Mouse (Mus musculus) neural tube, embryonic 15.5 days (tissue): ENCODE results near the gene Treml2. TPM values are rescaled to one million over a fixed set of nuclear protein-coding genes. Genes with fewer than 3 reads are reported as not detected.
"Not testable (repeated sequence)": the region's sequence is repeated elsewhere in the genome, so short reads cannot be mapped to it uniquely, and the experiment has no call there.

Experiments used
- ATAC-seq: fragments of 200-750 bp; cut with Nextera tagmentation; 2 replicates; pipeline ENCODE4 v1.8.0; 2017; ENCODE audit warnings: mild to moderate bottlenecking, moderate TSS enrichment, moderate library complexity; ENCODE audit not compliant: low FRiP score
- H3K27ac ChIP-seq: fragments of 300-500 bp; sonication (generic); replicated peaks from 2 replicates; pipeline ENCODE4 v1.5.1; 2015; ENCODE audit warnings: mild to moderate bottlenecking, inconsistent platforms
- H3K27me3 ChIP-seq: fragments of 300-500 bp; sonication (generic); replicated peaks from 2 replicates; pipeline ENCODE4 v1.6.1; 2015; ENCODE audit warnings: inconsistent platforms
- H3K36me3 ChIP-seq: fragments of 300-500 bp; sonication (generic); 2 replicates; pipeline ENCODE4 v1.6.1; 2015; ENCODE audit warnings: inconsistent platforms
- H3K4me1 ChIP-seq: fragments of 300-500 bp; sonication (generic); 2 replicates; pipeline ENCODE4 v1.6.1; 2015; ENCODE audit warnings: inconsistent platforms
- H3K4me2 ChIP-seq: fragments of 300-500 bp; sonication (generic); 2 replicates; pipeline ENCODE4 v1.6.1; 2015; ENCODE audit warnings: inconsistent platforms, mild to moderate bottlenecking, moderate library complexity
- H3K4me3 ChIP-seq: fragments of 300-500 bp; sonication (generic); replicated peaks from 2 replicates; pipeline ENCODE4 v1.5.1; 2015; ENCODE audit warnings: mild to moderate bottlenecking, inconsistent platforms
- H3K9ac ChIP-seq: fragments of 300-500 bp; sonication (generic); replicated peaks from 2 replicates; pipeline ENCODE4 v1.6.1; 2015; ENCODE audit warnings: mild to moderate bottlenecking, inconsistent platforms
- H3K9me3 ChIP-seq: fragments of 300-500 bp; sonication (generic); replicated peaks from 2 replicates; pipeline ENCODE4 v1.6.1; 2016; ENCODE audit warnings: inconsistent platforms
- WGBS: fragments of 180-500 bp; shearing (Covaris S2); methylation state at CpG from one replicate; pipeline ENCODE4 v1.1.7; 2015; ENCODE audit warnings: mixed read lengths; 5-methylcytosine and 5-hydroxymethylcytosine counted together
- polyA plus RNA-seq: library from polyadenylated mRNA; unstranded; fragments of >200 nt; fragmentation: Nextera tagmentation; extraction: Ambion mirVana; gene quantifications from 2 replicates; pipeline ENCODE4 v1.2.1, GENCODE M21; 2015

Treml2 gene
- polyA plus RNA-seq, 1 experiment from 2014 or later: 0.14 TPM

DNA sequence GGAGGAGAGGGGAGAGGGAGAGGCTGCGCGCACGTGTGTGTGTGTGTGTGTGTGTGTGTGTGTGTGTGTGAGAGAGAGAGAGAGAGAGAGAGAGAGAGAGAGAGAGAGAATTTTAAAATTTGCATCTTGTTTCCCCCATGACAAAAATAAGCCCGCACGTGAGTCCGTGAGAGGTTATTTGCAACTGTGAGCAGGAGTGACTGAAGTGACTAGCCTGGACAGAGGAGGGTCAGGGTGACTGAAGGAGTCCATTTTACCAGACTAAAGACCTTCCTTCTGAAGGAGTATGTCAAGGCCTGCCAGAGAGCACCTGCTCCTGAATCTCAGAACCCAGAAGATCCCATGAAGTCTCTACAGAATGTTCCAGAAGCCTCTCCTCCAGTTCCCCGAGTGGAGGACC lies 458 bp downstream of the Treml2 start:
- no peaks in the 10 kb centered on the region for H3K27me3 ChIP-seq
- H3K4me1 ChIP-seq: no peaks in the 10 kb centered on the region
- no peak for ATAC-seq
- no peaks in the 10 kb centered on the region for H3K9me3 ChIP-seq
- WGBS: 62% methylated on average over 7 of the region's 7 CpGs
- H3K9ac ChIP-seq: no peak overlapping the region
- H3K27ac ChIP-seq: no peak overlapping the region
- H3K4me3 ChIP-seq: no peak overlapping the region
- no peaks in the 10 kb centered on the region for H3K36me3 ChIP-seq
- H3K4me2 ChIP-seq: no peak overlapping the region

DNA sequence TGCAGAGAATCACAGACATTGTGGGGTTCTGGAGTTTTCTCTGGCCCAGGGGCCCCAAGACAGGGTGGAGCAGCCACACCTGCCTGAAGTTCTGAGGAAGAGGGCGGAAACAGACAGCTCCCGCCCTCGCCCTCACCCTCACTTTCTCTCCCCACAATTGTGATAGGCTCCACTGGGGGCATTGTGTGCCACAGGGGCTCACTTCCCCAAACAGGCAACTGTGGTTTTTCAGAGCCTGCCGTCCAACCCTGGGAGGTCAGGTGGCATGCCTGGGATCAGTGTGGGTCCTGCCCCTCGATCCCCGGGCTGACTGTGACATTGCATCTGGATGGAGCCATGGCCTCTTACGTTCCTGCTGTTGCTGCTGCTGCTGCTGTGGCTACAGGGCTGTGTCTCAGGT lies 901 bp downstream of the Treml2 start:
- WGBS: 73% methylated on average over 7 of the region's 7 CpGs
- Histone ChIP-seq H3K4me3 (no peak overlapping the region), H3K27me3 (no peaks in the 10 kb centered on the region), H3K27ac (no peak overlapping the region), H3K9me3 (no peaks in the 10 kb centered on the region), H3K36me3 (no peaks in the 10 kb centered on the region), H3K4me2 (no peak overlapping the region), H3K4me1 (no peaks in the 10 kb centered on the region), H3K9ac (no peak overlapping the region)
- ATAC-seq: no peak

DNA sequence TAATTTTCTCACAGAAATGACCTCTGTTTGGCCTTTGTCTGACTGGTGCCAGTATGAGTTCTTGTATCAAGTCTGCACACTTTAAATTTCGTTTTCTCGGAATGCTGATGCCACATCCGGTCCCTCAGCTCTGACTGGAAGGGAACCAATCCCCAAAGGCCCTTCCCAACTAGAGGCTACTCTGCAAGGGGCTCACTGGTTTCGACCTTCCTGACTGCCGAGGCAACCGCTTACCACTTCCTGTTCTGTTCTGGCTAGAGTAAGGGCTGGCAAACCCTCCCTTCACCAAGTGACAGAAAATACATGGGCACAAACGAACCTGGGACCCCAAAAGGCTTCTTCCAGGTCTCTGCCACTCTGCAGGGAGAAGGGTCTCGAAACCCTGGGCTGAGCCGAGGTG lies 1.6 kb downstream of the Treml2 start:
- 83% methylated on average over 9 of the region's 9 CpGs for WGBS
- no peaks in the 10 kb centered on the region for H3K36me3 ChIP-seq
- H3K4me3 ChIP-seq: no peak overlapping the region
- H3K4me2 ChIP-seq: no peak overlapping the region
- ATAC-seq: no peak
- no peaks in the 10 kb centered on the region for H3K27me3 ChIP-seq
- no peaks in the 10 kb centered on the region for H3K4me1 ChIP-seq
- H3K27ac ChIP-seq: no peak overlapping the region
- no peak overlapping the region for H3K9ac ChIP-seq
- H3K9me3 ChIP-seq: no peaks in the 10 kb centered on the region

GRCm38 (mm10) chr17:48301792-48302191 lies 2.5 kb downstream of the Treml2 start:
- Histone ChIP-seq H3K4me2 (no peak overlapping the region), H3K4me1 (no peaks in the 10 kb centered on the region), H3K36me3 (no peaks in the 10 kb centered on the region), H3K9ac (no peak overlapping the region), H3K27ac (no peak overlapping the region), H3K27me3 (no peaks in the 10 kb centered on the region), H3K4me3 (no peak overlapping the region), H3K9me3 (no peaks in the 10 kb centered on the region)
- WGBS: 94% methylated on average over 5 of the region's 5 CpGs
- ATAC-seq: no peak

- no peak overlapping the region for H3K4me2 ChIP-seq
- no peaks in the 10 kb centered on the region for H3K27me3 ChIP-seq
- no peak overlapping the region for H3K9ac ChIP-seq
- WGBS: 75% methylated on average over 2 of the region's 2 CpGs
- no peak overlapping the region for H3K4me3 ChIP-seq
- ATAC-seq: no peak
- H3K36me3 ChIP-seq: no peaks in the 10 kb centered on the region
- no peaks in the 10 kb centered on the region for H3K4me1 ChIP-seq
- H3K27ac ChIP-seq: no peak overlapping the region
- no peaks in the 10 kb centered on the region for H3K9me3 ChIP-seq
These were observed 12.8 kb downstream of the Treml2 start for GRCm38 (mm10) chr17:48312124-48312523.

DNA sequence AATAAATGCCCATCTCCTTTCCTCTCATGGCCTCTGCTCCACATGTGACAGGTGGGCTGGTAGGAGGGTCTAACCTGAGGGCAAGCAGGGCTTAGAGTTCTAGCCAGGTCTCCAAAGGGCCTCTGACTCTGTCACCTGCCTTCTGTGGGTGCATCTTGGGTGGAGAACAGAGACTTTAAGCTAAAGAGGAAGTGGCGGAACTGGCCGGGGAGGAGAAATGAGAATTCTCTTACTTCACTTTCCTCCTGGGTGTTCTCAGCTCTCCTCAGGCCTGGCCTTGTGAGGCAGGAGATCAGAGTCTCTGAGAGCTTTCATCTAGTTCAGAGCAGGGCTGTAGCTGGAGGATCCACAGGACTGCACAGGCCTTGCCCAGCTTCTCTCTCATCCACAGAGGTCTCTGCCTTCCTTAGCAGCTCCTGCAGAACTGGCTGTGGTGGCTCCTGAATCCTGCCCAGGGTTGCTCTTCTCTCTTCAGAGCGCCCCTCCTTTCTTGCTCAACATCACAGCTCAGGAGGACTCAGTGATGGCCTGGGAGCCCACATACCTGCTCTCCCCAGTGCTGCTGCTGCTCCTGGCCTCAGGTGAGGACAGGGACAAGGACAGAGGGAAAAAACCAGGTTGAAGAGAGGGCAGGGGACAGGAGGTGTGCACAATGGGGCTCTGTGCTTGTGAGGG lies 16.7 kb downstream of the Treml2 start, which contains the start of gene B430306N03Rik:
Gene B430306N03Rik, plus strand, starts transcription at position 237 of the 675 bp plus-strand sequence.
- H3K27me3 ChIP-seq, H3K27ac ChIP-seq, H3K9me3 ChIP-seq, H3K9ac ChIP-seq, H3K4me1 ChIP-seq, H3K4me3 ChIP-seq, ATAC-seq, H3K36me3 ChIP-seq, H3K4me2 ChIP-seq: not testable (repeated sequence)
- WGBS: 92% methylated on average over 3 of the region's 3 CpGs

- ATAC-seq: no peak
- H3K9ac ChIP-seq: no peak overlapping the region
- H3K9me3 ChIP-seq: no peaks in the 10 kb centered on the region
- no peak overlapping the region for H3K27ac ChIP-seq
- H3K27me3 ChIP-seq: no peaks in the 10 kb centered on the region
- H3K36me3 ChIP-seq: no peaks in the 10 kb centered on the region
- no peak overlapping the region for H3K4me2 ChIP-seq
- H3K4me1 ChIP-seq: no peaks in the 10 kb centered on the region
- 88% methylated on average over 1 of the region's 1 CpGs for WGBS
- no peak overlapping the region for H3K4me3 ChIP-seq
These were observed 19.4 kb downstream of the Treml2 start for GRCm38 (mm10) chr17:48318686-48319085.

DNA sequence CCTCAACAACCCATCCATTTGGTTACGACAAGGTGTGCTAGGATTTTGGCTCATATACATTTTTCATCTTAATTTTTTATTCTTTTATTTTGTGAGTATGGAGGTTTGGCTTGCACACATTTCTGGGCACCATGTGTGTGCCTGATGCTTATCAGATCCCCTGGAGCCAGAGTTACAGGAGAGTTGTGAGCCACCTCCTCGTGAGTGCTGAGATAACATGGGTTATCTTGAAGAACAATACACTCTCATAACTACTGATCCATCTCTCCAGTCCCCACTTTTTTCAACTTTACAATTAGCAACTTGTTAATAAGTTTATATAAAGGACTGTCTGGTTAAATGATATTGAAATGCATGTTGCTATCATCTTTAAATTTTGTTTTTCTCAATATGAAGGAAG lies 22.0 kb downstream of the Treml2 start:
- Histone ChIP-seq H3K4me2 (no peak overlapping the region), H3K4me1 (no peaks in the 10 kb centered on the region), H3K9ac (no peak overlapping the region), H3K36me3 (no peaks in the 10 kb centered on the region), H3K9me3 (no peaks in the 10 kb centered on the region), H3K27me3 (no peaks in the 10 kb centered on the region), H3K4me3 (no peak overlapping the region), H3K27ac (no peak overlapping the region)
- WGBS: 86% methylated on average over 2 of the region's 2 CpGs
- ATAC-seq: no peak

DNA sequence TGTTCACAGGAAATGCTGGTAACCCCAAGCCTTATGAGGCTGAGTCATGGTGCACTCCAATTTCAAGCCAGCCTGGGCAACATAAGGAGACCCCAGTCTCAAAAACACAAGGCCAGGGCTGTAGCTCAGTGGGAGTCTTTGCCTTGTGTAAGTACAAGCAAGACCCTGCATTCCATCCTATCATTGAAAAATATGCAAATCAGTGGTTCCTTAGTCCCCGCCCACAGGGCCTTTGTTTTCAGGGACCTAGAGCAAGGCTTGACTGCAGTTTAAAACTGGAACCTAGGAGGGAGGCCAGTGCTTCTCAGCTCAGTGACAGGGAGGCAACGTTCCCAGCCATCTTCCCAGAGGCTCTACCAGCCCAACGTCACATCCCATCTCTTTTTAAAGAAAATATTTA lies 23.9 kb downstream of the Treml2 start:
- Histone ChIP-seq H3K9me3 (no peaks in the 10 kb centered on the region), H3K9ac (no peak overlapping the region), H3K4me3 (no peak overlapping the region), H3K4me2 (no peak overlapping the region), H3K27ac (no peak overlapping the region), H3K4me1 (no peaks in the 10 kb centered on the region), H3K36me3 (no peaks in the 10 kb centered on the region), H3K27me3 (no peaks in the 10 kb centered on the region)
- ATAC-seq: no peak
- WGBS: 61% methylated on average over 3 of the region's 3 CpGs

GRCm38 (mm10) chr17:48324258-48324657 lies 25.0 kb downstream of the Treml2 start:
- no peak overlapping the region for H3K9ac ChIP-seq
- WGBS: 90% methylated on average over 5 of the region's 5 CpGs
- H3K27me3 ChIP-seq: no peaks in the 10 kb centered on the region
- no peaks in the 10 kb centered on the region for H3K9me3 ChIP-seq
- H3K27ac ChIP-seq: no peak overlapping the region
- H3K36me3 ChIP-seq: no peaks in the 10 kb centered on the region
- H3K4me2 ChIP-seq: no peak overlapping the region
- no peak for ATAC-seq
- H3K4me1 ChIP-seq: no peaks in the 10 kb centered on the region
- no peak overlapping the region for H3K4me3 ChIP-seq

DNA sequence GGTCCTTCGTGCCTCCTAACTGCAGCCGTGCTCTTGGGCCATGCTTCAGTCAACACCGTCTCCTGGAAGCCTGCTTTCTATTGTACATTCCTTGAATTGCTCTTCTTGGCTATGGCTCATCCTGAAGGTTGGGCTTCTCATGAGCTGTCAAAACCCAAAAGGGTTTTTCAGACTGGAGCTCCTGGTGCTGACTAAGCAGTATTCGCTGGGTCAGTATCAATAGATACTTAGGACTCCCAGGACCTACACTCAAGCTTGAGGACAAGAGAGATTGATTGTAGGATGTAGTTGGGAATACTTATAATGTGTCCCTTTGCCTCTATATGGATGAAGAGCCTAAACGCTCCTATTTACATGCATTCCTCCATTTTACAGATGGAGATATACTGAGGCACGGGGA lies 25.8 kb downstream of the Treml2 start:
- Histone ChIP-seq H3K9ac (no peak overlapping the region), H3K4me3 (no peak overlapping the region), H3K36me3 (no peaks in the 10 kb centered on the region), H3K27me3 (no peaks in the 10 kb centered on the region), H3K27ac (no peak overlapping the region), H3K4me2 (no peak overlapping the region), H3K9me3 (no peaks in the 10 kb centered on the region), H3K4me1 (no peaks in the 10 kb centered on the region)
- 95% methylated on average over 6 of the region's 6 CpGs for WGBS
- ATAC-seq: no peak

DNA sequence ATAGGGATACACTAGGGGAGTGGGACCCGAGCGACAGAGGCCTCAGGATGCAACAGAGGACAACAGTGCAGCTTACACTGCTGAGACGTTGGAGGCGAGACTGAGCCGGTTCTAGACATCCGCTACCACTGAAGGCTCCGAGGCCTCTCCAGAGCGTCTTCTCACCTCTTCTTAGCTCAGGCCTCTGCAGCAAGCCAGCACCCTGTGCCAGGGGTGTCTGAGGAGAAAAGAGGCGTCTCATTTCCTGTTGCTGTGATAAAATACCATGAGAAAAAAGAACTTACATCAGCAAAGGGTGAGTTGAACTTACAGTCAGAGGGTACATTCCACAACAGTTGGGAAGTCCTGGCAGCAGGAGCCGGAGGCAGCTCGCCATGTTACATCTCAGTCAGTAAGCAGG lies 26.3 kb downstream of the Treml2 start:
- Histone ChIP-seq H3K27ac (no peak overlapping the region), H3K4me3 (no peak overlapping the region), H3K9ac (no peak overlapping the region), H3K27me3 (no peaks in the 10 kb centered on the region), H3K36me3 (no peaks in the 10 kb centered on the region), H3K4me1 (no peaks in the 10 kb centered on the region), H3K4me2 (no peak overlapping the region), H3K9me3 (no peaks in the 10 kb centered on the region)
- ATAC-seq: no peak
- 94% methylated on average over 11 of the region's 11 CpGs for WGBS

GRCm38 (mm10) chr17:48326656-48327055 lies 27.4 kb downstream of the Treml2 start:
- Histone ChIP-seq H3K9me3 (no peaks in the 10 kb centered on the region), H3K9ac (no peak overlapping the region), H3K36me3 (no peaks in the 10 kb centered on the region), H3K27me3 (no peaks in the 10 kb centered on the region), H3K27ac (no peak overlapping the region), H3K4me2 (no peak overlapping the region), H3K4me1 (no peaks in the 10 kb centered on the region), H3K4me3 (no peak overlapping the region)
- ATAC-seq: no peak
- 92% methylated on average over 4 of the region's 4 CpGs for WGBS
